Mouse (Mus musculus) olfactory bulb, adult 2 months (tissue): ENCODE data around the gene Fcgr4. TPM values are rescaled to one million over a fixed set of nuclear protein-coding genes. Genes with fewer than 3 reads are reported as not detected.

ENCODE experiments used
- H3K27ac ChIP-seq: fragments of 200-500 bp; 2 replicates; pipeline ENCODE4 v1.5.1; 2012; ENCODE audit warnings: low read depth, low read length; ENCODE audit not compliant: insufficient read depth
- H3K4me1 ChIP-seq: fragments of 200-500 bp; 2 replicates; pipeline ENCODE4 v1.6.1; 2012; ENCODE audit warnings: low read length; ENCODE audit not compliant: control insufficient read depth, insufficient read depth
- H3K4me3 ChIP-seq: fragments of 200-500 bp; 2 replicates; pipeline ENCODE4 v1.5.1; 2012; ENCODE audit warnings: mild to moderate bottlenecking, low read depth, low read length, moderate library complexity; ENCODE audit not compliant: insufficient read depth
- CTCF ChIP-seq: fragments of 200-500 bp; IDR thresholded peaks from 2 replicates; pipeline ENCODE4 v1.5.1; 2012; ENCODE audit warnings: low read depth, mild to moderate bottlenecking, low read length, moderate library complexity; ENCODE audit not compliant: insufficient read depth
- POLR2A ChIP-seq: fragments of 200-500 bp; IDR thresholded peaks from 2 replicates; pipeline ENCODE4 v1.6.1; 2012; ENCODE audit warnings: mild to moderate bottlenecking, low read depth, low read length, moderate library complexity; ENCODE audit not compliant: insufficient read depth
- WGBS: fragments of 180-500 bp; shearing (Covaris S2); methylation state at CpG from one replicate; pipeline ENCODE4 v1.1.7; 2018; 5-methylcytosine and 5-hydroxymethylcytosine counted together
- polyA plus RNA-seq: library from polyadenylated mRNA; stranded (reverse); fragments of >200 nt; gene quantifications from 2 replicates; pipeline ENCODE4 v1.2.4, GENCODE M21; 2012; ENCODE audit warnings: low replicate concordance; ENCODE audit not compliant: missing spikeins, insufficient read depth, insufficient read length

Gene Fcgr4
- polyA plus RNA-seq, 1 experiment = not detected

DNA sequence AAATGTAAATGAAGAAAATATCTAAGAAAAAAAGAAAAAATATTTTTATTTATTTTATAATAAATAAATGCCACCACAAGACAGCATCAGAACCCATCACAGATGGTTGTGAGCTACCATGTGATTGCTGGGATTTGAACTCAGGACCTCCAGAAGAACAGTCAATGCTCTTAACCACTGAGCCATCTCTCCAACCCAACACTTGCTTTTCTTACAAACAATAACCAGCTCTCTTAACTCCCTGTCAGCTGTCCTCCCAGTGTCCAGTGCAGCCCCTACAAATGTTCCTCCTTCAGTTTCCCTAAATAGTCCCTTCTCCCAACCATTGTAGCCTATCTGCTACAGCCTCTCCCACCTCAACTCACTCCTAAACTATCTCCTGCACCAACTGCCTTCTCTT, 18.9 kb upstream of the Fcgr4 start:
- TF ChIP-seq POLR2A = no peak
- no peak for TF ChIP-seq CTCF
- Histone ChIP-seq H3K27ac (no peak overlapping the region), H3K4me1 (peaks cover 3% of the 10 kb centered on the region; the same call in 1 of the 2 replicates), H3K4me3 (no peak overlapping the region)

DNA sequence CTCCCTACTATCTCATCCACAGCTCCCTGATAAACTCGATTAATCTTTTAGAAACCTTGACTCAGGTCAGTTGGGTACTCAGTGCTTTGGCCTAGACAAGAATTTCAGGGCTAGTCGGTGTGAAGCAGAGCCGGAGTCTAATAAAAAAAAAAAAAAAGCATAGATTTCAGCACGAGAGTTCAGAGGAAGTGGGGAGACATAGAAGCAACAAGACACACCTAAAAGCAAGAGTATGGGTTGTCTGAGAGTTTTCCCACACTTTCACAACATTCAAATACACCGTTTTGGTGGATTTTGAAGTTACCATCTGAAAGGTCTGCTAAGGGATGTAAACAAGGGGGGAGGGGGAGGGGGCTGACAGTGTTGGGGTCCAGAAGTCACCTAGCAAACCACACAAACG, 13.6 kb upstream of the Fcgr4 start:
- Histone ChIP-seq H3K27ac (no peak overlapping the region), H3K4me3 (no peak overlapping the region), H3K4me1 (no peaks in the 10 kb centered on the region)
- TF ChIP-seq POLR2A (no peak), CTCF (no peak)
- WGBS = 79% methylated on average over 6 of the region's 6 CpGs

DNA sequence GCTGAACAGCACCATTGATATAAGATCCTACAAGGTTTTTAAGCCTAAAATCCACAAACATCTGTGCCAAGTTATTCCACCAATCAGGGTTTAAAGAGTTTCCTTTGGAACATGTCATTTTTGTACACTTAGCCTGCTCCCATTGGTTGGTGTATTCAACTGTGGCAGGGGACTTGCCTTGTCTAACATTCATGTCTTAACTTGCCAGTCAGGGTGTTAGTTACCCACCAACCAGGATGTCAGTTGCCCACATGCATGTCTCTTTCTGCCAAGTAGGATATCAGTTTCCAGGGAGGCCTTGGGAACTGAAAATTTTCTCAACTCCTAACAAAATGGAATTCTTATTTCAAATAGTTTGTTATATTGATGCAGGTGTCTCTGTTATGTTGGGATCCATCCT, 13.1 kb upstream of the Fcgr4 start:
- no peak for TF ChIP-seq POLR2A
- no peak for TF ChIP-seq CTCF
- H3K4me3 ChIP-seq = no peak overlapping the region

DNA sequence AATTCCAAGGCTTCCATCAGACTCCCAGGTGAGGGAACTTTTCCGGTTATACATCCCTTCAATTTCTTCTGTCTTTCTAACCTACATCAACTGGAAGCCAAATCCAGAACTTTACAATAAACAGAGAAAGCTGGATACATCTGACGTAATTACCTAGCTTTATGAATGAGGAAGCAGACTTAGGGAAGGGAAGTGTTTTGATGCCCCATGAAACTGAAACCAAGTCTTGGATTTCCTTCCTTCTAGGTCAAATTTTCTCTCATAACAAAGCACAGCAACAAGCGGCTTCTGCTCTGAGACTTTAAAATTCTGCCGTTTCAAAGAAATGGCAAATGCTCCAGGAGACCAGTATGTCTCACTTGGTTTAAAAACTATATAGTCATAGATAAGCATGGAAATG, 12.4 kb upstream of the Fcgr4 start:
- H3K4me3 ChIP-seq = no peak overlapping the region
- TF ChIP-seq POLR2A (no peak), CTCF (no peak)
- 88% methylated on average over 4 of the region's 4 CpGs for WGBS
- H3K27ac ChIP-seq = no peak overlapping the region
- H3K4me1 ChIP-seq = no peaks in the 10 kb centered on the region

More for the DNA sequence above, 13.1 kb upstream of the Fcgr4 start:
- Histone ChIP-seq H3K4me1 (no peaks in the 10 kb centered on the region), H3K27ac (no peak overlapping the region)

DNA sequence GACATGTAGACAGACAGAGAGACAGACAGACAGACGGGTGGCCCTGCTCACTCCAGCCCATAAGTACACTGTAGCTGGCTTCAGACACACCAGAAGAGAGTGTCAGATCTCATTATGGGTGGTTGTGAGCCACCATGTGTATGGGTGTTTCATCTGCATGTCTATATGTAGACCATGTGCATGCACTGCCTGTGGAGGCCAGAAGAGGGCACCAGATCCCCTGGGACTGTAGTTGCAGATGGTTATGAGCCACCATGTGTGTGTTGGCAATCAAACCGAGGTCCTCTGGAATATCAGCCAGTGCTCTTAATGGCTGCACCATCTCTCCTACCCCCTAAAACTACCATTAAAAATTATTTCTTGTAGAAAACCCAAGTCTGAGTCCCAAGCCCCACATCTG, 11.8 kb upstream of the Fcgr4 start:
- H3K4me3 ChIP-seq = no peak overlapping the region
- 92% methylated on average over 2 of the region's 2 CpGs for WGBS
- no peaks in the 10 kb centered on the region for H3K4me1 ChIP-seq
- no peak overlapping the region for H3K27ac ChIP-seq
- TF ChIP-seq POLR2A (no peak), CTCF (no peak)

DNA sequence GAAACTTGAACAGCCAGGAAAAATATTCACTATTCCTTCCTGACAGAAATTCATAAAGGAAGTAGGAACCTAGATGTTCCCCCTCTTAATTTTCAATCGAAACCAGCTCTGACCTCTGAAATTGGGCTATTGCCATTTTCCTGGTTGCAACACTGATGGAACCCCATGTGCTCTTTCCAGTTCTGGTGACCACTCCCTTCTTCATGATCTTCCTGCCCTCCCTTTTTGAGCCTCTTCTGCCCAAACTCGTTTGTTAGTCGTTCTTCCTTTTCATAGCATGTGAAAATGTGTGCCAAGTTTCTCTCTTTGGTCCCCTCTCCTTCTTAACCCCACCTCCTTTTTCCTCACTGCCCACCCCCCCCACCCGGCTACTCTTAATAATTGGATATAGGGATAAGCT, 7.0 kb upstream of the Fcgr4 start:
- WGBS = 82% methylated on average over 4 of the region's 4 CpGs
- Histone ChIP-seq H3K4me1 (no peaks in the 10 kb centered on the region), H3K27ac (no peak overlapping the region), H3K4me3 (no peak overlapping the region)
- TF ChIP-seq CTCF = no peak
- TF ChIP-seq POLR2A = no peak

DNA sequence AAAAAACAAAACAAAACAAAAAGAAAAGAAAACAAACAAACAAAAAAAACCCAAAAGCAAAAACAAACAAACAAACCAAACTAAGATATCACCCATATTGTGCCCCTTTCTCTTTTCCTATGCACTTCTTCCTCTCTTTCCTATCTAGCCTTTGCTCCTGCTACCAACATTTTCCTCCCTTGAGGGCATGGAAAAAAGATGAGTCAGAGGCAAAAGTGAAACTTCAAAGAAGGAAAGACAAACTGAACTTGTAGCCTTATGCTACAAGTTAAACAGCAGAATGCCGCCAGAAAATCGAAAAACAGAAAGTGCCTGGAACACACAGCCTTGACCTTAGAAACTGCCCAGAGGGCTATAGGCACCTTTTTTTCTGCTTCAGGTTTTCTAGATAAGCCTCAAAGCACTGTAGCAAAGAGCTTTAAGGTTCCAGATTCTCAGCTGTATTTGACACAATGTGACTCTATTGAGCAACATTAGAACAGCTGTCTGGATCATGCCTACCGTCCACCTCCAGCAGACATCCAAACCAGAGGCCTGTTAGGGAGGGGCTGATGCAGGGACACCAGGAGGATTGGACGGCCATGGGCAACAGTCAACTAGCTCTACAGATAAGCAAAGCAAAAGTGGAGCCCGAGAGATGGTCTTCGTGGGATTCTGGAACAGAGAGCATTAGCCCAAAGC, 1.9 kb upstream of the Fcgr4 start:
- TF ChIP-seq POLR2A (no peak), CTCF (no peak)
- 85% methylated on average over 6 of the region's 6 CpGs for WGBS
- Histone ChIP-seq H3K4me1 (no peaks in the 10 kb centered on the region), H3K27ac (no peak overlapping the region), H3K4me3 (no peak overlapping the region)

DNA sequence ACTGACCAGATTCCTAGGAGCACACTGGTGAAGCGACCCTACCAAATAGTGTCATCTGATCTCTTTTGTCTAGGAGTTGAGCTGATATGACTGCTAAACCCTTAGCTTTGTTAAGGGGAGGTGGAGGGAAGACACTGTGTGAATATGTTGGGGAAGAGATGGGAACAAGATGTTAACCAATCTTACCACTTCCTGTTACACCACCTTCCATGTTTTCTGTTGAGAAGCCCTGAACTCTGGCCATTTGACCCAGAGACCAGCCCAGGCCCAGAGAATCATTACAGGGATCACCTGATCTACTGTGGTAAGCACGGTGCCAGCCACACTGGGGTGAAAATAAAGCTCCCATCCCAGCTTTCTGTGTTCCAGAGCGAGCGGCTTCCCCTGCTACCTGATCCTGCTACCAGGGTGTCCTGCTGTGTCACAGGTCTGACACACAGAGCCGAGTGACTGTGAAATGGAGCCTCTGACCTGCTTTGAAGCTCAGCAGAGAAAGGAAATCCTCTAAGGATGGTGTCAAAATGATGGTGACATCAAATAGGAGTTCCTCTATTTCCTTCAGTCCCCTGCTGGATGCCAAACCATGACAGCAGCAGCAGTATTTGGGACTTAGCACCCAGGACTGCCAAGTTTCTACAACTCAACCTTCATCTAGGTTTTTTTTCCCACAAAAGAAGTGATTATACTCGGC, 1.1 kb upstream of the Fcgr4 start:
- WGBS = 64% methylated on average over 6 of the region's 6 CpGs
- Histone ChIP-seq H3K4me3 (no peak overlapping the region), H3K27ac (no peak overlapping the region), H3K4me1 (no peaks in the 10 kb centered on the region)
- TF ChIP-seq CTCF = no peak
- TF ChIP-seq POLR2A = no peak

DNA sequence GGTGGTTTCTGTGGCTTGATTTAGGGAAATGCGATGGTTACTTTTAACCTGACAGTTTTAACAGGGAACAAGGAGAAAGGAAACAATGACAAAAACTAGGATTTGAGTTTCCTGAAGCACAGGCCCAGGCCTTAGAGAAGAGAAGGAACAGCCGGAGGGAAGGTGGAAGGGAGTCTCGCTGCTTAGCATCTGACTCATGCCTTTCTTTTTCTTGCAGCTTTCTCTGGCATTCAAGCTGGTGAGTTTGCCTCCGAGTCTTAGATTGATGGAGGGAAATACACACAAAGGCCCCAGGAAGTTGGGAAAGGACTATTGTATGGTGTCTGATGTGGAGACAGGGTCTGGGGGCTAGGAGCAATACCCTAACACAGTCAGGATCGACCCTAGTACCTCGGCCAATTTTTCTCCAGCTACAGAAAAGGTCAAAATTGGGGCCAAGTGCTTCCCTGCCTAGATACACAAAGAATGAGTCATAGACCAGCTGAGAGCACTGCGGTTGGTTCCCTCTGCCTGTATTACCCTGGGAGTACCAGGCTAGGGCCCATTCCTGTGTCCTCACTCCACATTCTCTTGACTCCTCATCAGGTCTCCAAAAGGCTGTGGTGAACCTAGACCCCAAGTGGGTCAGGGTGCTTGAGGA, 711 bp downstream of the Fcgr4 start:
- WGBS = 53% methylated on average over 7 of the region's 7 CpGs
- no peak overlapping the region for H3K4me3 ChIP-seq
- TF ChIP-seq CTCF (no peak), POLR2A (no peak)
- H3K4me1 ChIP-seq = no peaks in the 10 kb centered on the region
- H3K27ac ChIP-seq = no peak overlapping the region

DNA sequence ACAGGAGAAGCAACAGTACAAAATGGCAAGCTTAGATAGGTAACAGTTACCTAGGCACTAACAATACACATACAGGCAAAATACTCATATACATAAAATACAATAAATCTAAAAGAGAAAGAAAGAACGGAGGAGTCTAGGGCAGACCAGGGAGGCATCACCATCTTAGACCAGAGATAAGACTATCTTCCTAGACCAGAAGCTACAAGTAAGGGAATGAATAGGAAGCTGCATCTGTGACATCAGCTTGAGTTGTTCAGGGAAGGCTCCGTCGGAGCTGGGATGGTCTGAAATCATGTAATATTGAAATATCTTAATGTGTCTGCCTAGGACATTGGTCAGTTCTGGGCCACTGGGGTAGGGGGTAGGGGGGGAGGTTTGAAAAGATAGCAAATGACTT, 13.0 kb downstream of the Fcgr4 start:
- no peak overlapping the region for H3K27ac ChIP-seq
- WGBS = 93% methylated on average over 3 of the region's 3 CpGs
- no peak overlapping the region for H3K4me3 ChIP-seq
- peaks cover 10% of the 10 kb centered on the region for H3K4me1 ChIP-seq
- TF ChIP-seq POLR2A (no peak), CTCF (no peak)
